27 mouse cellular contexts compared by ENCODE assay signal in genomic region chr1:87252040-87252609, GRCm38 (mm10). TPM values are rescaled to one million over a fixed set of nuclear protein-coding genes. Genes with fewer than 3 reads are reported as not detected.
A peak's percentile ranks its signal among the peaks of the same experiment; 100 is the strongest.
DNase-seq lines count a peak whose midpoint lies in the region; ATAC-seq and TF ChIP-seq lines count a peak whose summit lies in the region.
"Had no signal": no experiment of that assay in that cellular context is flagged by ENCODE, and none has a peak within 500 bp of the region (broad histone marks: within the 10 kb centered on the region; RNA-seq: fewer than 3 reads in every experiment).

No protein-coding gene starts in this region.

- dilution Hi-C loops in CH12.LX (cut with MboI; ENCODE audit: extremely low pct_ligation_motif_present, extremely low pct_unique_long_range_greater_than_20kb, low sequenced_read_pairs), result no loop called here

- H3K36me3 ChIP-seq in CH12.LX (replicated peaks in 1 of 2; ENCODE audit: control insufficient read depth in 1 of 2, insufficient read depth in 1 of 2, low read length in 1 of 2), result peaks cover 0 to 2% of the 10 kb centered on the region in 2 experiments
- H3K36me3 ChIP-seq in MEL (ENCODE audit: control insufficient read depth in 1 of 2, insufficient read depth in 2 of 2, low read length in 2 of 2), result no peaks in the 10 kb centered on the region
- H3K36me3 ChIP-seq in embryonic facial prominence, embryonic 14.5 days (ENCODE audit: control insufficient read depth, insufficient read depth, low read length), result no peaks in the 10 kb centered on the region
- H3K36me3 ChIP-seq in liver, embryonic 16.5 days (ENCODE audit: control insufficient read depth, insufficient read depth), result no peaks in the 10 kb centered on the region
- H3K36me3 ChIP-seq: limb, embryonic 13.5 days; lung, embryonic 15.5 days had no signal

- H3K27ac ChIP-seq in CH12.LX (ENCODE audit: insufficient read depth, low read depth) (no peak overlapping the region), MEL (ENCODE audit: control insufficient read depth, low read depth, low read length) (no peak overlapping the region)
- no peak overlapping the region for H3K27ac ChIP-seq in embryonic facial prominence, embryonic 14.5 days (replicated peaks; ENCODE audit: low read depth, low read length)
- H3K27ac ChIP-seq in liver, embryonic 16.5 days (ENCODE audit: low read length), result no peak overlapping the region
- H3K27ac ChIP-seq: heart, adult 2 months; kidney, postnatal 0 days; limb, embryonic 13.5 days; lung, embryonic 15.5 days had no signal

- no peak for TF ChIP-seq CTCF in CH12.LX (conservative IDR thresholded peaks at IDR 0.05 in 1 of 2, IDR thresholded peaks at IDR 0.05 in 1 of 2; ENCODE audit: low read depth in 2 of 2, low read length in 2 of 2)
- no peak for TF ChIP-seq CTCF in MEL (IDR thresholded peaks at IDR 0.05 in 2 of 3, conservative IDR thresholded peaks at IDR 0.05 in 1 of 3; ENCODE audit: control insufficient read depth in 1 of 3, insufficient read depth in 1 of 3, low read depth in 2 of 3, low read length in 3 of 3, poor library complexity in 1 of 3, severe bottlenecking in 1 of 3)

- H3K9ac ChIP-seq in CH12.LX (ENCODE audit: insufficient read depth, low read depth), result no peak overlapping the region
- H3K9ac ChIP-seq in MEL (ENCODE audit: control insufficient read depth, low read depth, low read length, poor library complexity, severe bottlenecking), result no peak overlapping the region
- no peak overlapping the region for H3K9ac ChIP-seq in embryonic facial prominence, embryonic 14.5 days (ENCODE audit: low read depth, low read length)
- no peak overlapping the region for H3K9ac ChIP-seq in liver, embryonic 16.5 days (ENCODE audit: low read depth, low read length)
- H3K9ac ChIP-seq: limb, embryonic 13.5 days; lung, embryonic 15.5 days had no signal

- H3K9me3 ChIP-seq in CH12.LX (replicated peaks; ENCODE audit: low read length) (no peaks in the 10 kb centered on the region), MEL (replicated peaks; ENCODE audit: insufficient read depth, low read length) (no peaks in the 10 kb centered on the region)
- H3K9me3 ChIP-seq in embryonic facial prominence, embryonic 14.5 days (ENCODE audit: control insufficient read depth, low read length), result no peaks in the 10 kb centered on the region
- H3K9me3 ChIP-seq in liver, embryonic 16.5 days (replicated peaks; ENCODE audit: control insufficient read depth, low read length), result no peaks in the 10 kb centered on the region
- H3K9me3 ChIP-seq: limb, embryonic 13.5 days; lung, embryonic 15.5 days had no signal

- no peaks in the 10 kb centered on the region for H3K79me2 ChIP-seq in CH12.LX (replicated peaks; ENCODE audit: control insufficient read depth, extremely low read depth, insufficient read depth, poor library complexity, severe bottlenecking)
- no peaks in the 10 kb centered on the region for H3K79me2 ChIP-seq in MEL (ENCODE audit: control insufficient read depth, insufficient read depth, low read length, poor library complexity)

- no peak overlapping the region for H3K4me2 ChIP-seq in CH12.LX (ENCODE audit: insufficient read depth, low read depth, poor library complexity, severe bottlenecking)
- no peak overlapping the region for H3K4me2 ChIP-seq in embryonic facial prominence, embryonic 14.5 days (ENCODE audit: low read depth, low read length)
- no peak overlapping the region for H3K4me2 ChIP-seq in liver, embryonic 16.5 days (ENCODE audit: low read depth, low read length)
- H3K4me2 ChIP-seq: limb, embryonic 13.5 days; lung, embryonic 15.5 days had no signal

- no peak for TF ChIP-seq RAD21 in CH12.LX (IDR thresholded peaks at IDR 0.05; ENCODE audit: low read depth, low read length)
- no peak for TF ChIP-seq RAD21 in MEL (IDR thresholded peaks at IDR 0.05; ENCODE audit: low read depth, low read length)

- DNase-seq in CH12.LX (ENCODE audit: extremely low read depth) (no peak), MEL (ENCODE audit: low read depth, low spot score) (peak; percentile 62)
- DNase-seq in embryonic facial prominence, embryonic 14.5 days (ENCODE audit: low spot score), result peak; percentile 51
- no peak for DNase-seq in lung, postnatal 4 days
- DNase-seq in spleen, adult 12 weeks (ENCODE audit: low spot score), result no peak
- DNase-seq in right cerebral cortex, adult 2 months (ENCODE audit: low spot score in 2 of 2), result no peak
- DNase-seq: adrenal gland, postnatal 14 days; cerebellum, adult 11-12 months; cerebellum, postnatal 14 days; embryo, embryonic 11 days; gastrocnemius, postnatal 25 days; heart, adult 2 months; retina, postnatal 1 day; right cerebral cortex, postnatal 4 days; thymus, postnatal 25 days had no signal

- TF ChIP-seq POLR2A in CH12.LX (IDR thresholded peaks at IDR 0.05; ENCODE audit: low read depth, low read length) (no peak), MEL (IDR thresholded peaks at IDR 0.05; ENCODE audit: control insufficient read depth in 1 of 2, insufficient read depth in 1 of 2, low read depth in 1 of 2, low read length in 2 of 2, poor library complexity in 1 of 2) (no peak)

- WGBS in embryonic facial prominence, embryonic 14.5 days, result 51% methylated on average over 5 of the region's 5 CpGs
- WGBS in liver, embryonic 16.5 days (ENCODE audit: insufficient replicate concordance), result 23% methylated on average over 5 of the region's 5 CpGs

- TF ChIP-seq EP300 in CH12.LX (IDR thresholded peaks at IDR 0.05; ENCODE audit: low read length) (no peak), MEL (IDR thresholded peaks at IDR 0.05; ENCODE audit: low read depth in 1 of 2, low read length in 2 of 2) (peak; percentile 6 to 28; a peak in 1 of 4 replicates)

- no peak overlapping the region for H3K4me3 ChIP-seq in CH12.LX (replicated peaks in 1 of 3; ENCODE audit: low read depth in 2 of 3, low read length in 2 of 3, poor library complexity in 1 of 3)
- no peak overlapping the region for H3K4me3 ChIP-seq in MEL (ENCODE audit: control insufficient read depth in 1 of 2, insufficient read depth in 1 of 2, low read depth in 2 of 2, low read length in 2 of 2)
- no peak overlapping the region for H3K4me3 ChIP-seq in embryonic facial prominence, embryonic 14.5 days (ENCODE audit: low read depth, low read length)
- H3K4me3 ChIP-seq in liver, embryonic 16.5 days (ENCODE audit: low read depth, low read length), result no peak overlapping the region
- H3K4me3 ChIP-seq: heart, adult 2 months; limb, embryonic 13.5 days; lung, embryonic 15.5 days had no signal

- H3K4me1 ChIP-seq in CH12.LX (ENCODE audit: control insufficient read depth in 1 of 2, insufficient read depth in 2 of 2) (peaks cover 7 to 9% of the 10 kb centered on the region in 2 experiments), MEL (ENCODE audit: control insufficient read depth in 1 of 2, insufficient read depth in 2 of 2, low read length in 2 of 2) (no peaks in the 10 kb centered on the region)
- no peaks in the 10 kb centered on the region for H3K4me1 ChIP-seq in embryonic facial prominence, embryonic 14.5 days (ENCODE audit: control insufficient read depth, insufficient read depth, low read length)
- no peaks in the 10 kb centered on the region for H3K4me1 ChIP-seq in liver, embryonic 16.5 days (ENCODE audit: control insufficient read depth, low read depth, low read length)
- H3K4me1 ChIP-seq: limb, embryonic 13.5 days; lung, embryonic 15.5 days had no signal

- ATAC-seq in embryonic facial prominence, embryonic 14.5 days (ENCODE audit: low read depth), result no peak
- peak; percentile 78 for ATAC-seq in liver, embryonic 16.5 days (ENCODE audit: low read depth)
- ATAC-seq: activated CD4-positive, CD25-positive, alpha-beta regulatory T cell, adult 4 months; hindbrain, embryonic 16.5 days; intestine, embryonic 16.5 days had no signal

- H3K27me3 ChIP-seq in CH12.LX (replicated peaks) (no peaks in the 10 kb centered on the region), MEL (ENCODE audit: control insufficient read depth in 1 of 2, insufficient read depth in 2 of 2, low read length in 2 of 2) (peaks cover 0 to 1% of the 10 kb centered on the region in 2 experiments; a peak in 3 of 4 replicates)
- H3K27me3 ChIP-seq in embryonic facial prominence, embryonic 14.5 days (replicated peaks; ENCODE audit: control insufficient read depth, insufficient read depth, low read length), result no peaks in the 10 kb centered on the region
- H3K27me3 ChIP-seq in liver, embryonic 16.5 days (ENCODE audit: control insufficient read depth, insufficient read depth, low read depth, low read length), result no peaks in the 10 kb centered on the region
- H3K27me3 ChIP-seq: lung, embryonic 15.5 days had no signal

- in situ Hi-C loops in CH12.LX (cut with MboI; ENCODE audit: low pct_ligation_motif_present, low pct_unique_long_range_greater_than_20kb, low sequenced_read_pairs), result no loop called here

TF ChIP-seq in MEL, 35 proteins besides CTCF, POLR2A, EP300 and RAD21 (continues in another document):
- TF ChIP-seq ELF1 (IDR thresholded peaks at IDR 0.05; ENCODE audit: low read depth, low read length), result no peak

RNA-seq across cellular contexts. Expression of gene Efhd1, which starts 12.0 kb away (rescaled TPM):
- total RNA-seq in CH12.LX (2012; rRNA removed) (0.25 and 1.2 TPM in 2 replicates), CH12.LX (2014; rRNA removed) (0.12 and 0.22 TPM in 2 replicates), MEL (2012; rRNA removed) (not detected in 2 replicates)
- polyA plus RNA-seq in CH12.LX (2012; ENCODE audit: insufficient read length, low read depth) (0.13 TPM in 1 of 2 replicates, not detected in the other), MEL (2012; ENCODE audit: insufficient read depth in 1 of 2, insufficient read length in 2 of 2, low read depth in 1 of 2, low replicate concordance in 2 of 2, missing spikeins in 1 of 2) (under 1 TPM in 1 of 2 experiments, not detected in 1; 0.15 TPM)
- polyA plus RNA-seq in embryonic facial prominence, embryonic 14.5 days (2014; fragmentation: Nextera tagmentation; extraction: Ambion mirVana), result 4.3 and 6.4 TPM in 2 replicates
- 0.09 and 0.19 TPM in 2 replicates for polyA plus RNA-seq in liver, embryonic 16.5 days (2015; fragmentation: Nextera tagmentation; extraction: Ambion mirVana)
- total RNA-seq: hematopoietic stem cell, adult 5-6 weeks had no signal
- polyA plus RNA-seq: activated CD4-positive, CD25-positive, alpha-beta regulatory T cell, adult 4 months had no signal

RNA-seq across cellular contexts. Expression of gene Eif4e2, which starts 38.4 kb away (rescaled TPM):
- 175 and 208 TPM in 2 replicates for total RNA-seq in CH12.LX (2012; rRNA removed)
- 228 and 245 TPM in 2 replicates for total RNA-seq in CH12.LX (2014; rRNA removed)
- 264 and 289 TPM in 2 replicates for polyA plus RNA-seq in CH12.LX (2012; ENCODE audit: insufficient read length, low read depth)
- 165 and 171 TPM in 2 replicates for total RNA-seq in MEL (2012; rRNA removed)
- polyA plus RNA-seq in MEL (2012; ENCODE audit: insufficient read depth in 1 of 2, insufficient read length in 2 of 2, low read depth in 1 of 2, low replicate concordance in 2 of 2, missing spikeins in 1 of 2), result 100 to 1,000 TPM; 132 to 220 TPM
- 133 and 136 TPM in 2 replicates for polyA plus RNA-seq in embryonic facial prominence, embryonic 14.5 days (2014; fragmentation: Nextera tagmentation; extraction: Ambion mirVana)
- polyA plus RNA-seq in liver, embryonic 16.5 days (2015; fragmentation: Nextera tagmentation; extraction: Ambion mirVana), result 64.2 and 68.8 TPM in 2 replicates

RNA-seq across cellular contexts. Expression of gene Chrng, which starts 47.7 kb away (rescaled TPM):
- total RNA-seq in CH12.LX (2012; rRNA removed), result 0.04 TPM in 2 replicates
- total RNA-seq in CH12.LX (2014; rRNA removed), result not detected in 2 replicates
- polyA plus RNA-seq in CH12.LX (2012; ENCODE audit: insufficient read length, low read depth), result not detected in 2 replicates
- not detected in 2 replicates for total RNA-seq in MEL (2012; rRNA removed)
- not detected for polyA plus RNA-seq in MEL (2012; ENCODE audit: insufficient read depth in 1 of 2, insufficient read length in 2 of 2, low read depth in 1 of 2, low replicate concordance in 2 of 2, missing spikeins in 1 of 2)
- polyA plus RNA-seq in embryonic facial prominence, embryonic 14.5 days (2014; fragmentation: Nextera tagmentation; extraction: Ambion mirVana), result 39.6 and 44.8 TPM in 2 replicates
- 0.18 and 0.99 TPM in 2 replicates for polyA plus RNA-seq in liver, embryonic 16.5 days (2015; fragmentation: Nextera tagmentation; extraction: Ambion mirVana)
- total RNA-seq: adrenal gland, postnatal 14 days; heart, adult 2 months; hematopoietic stem cell, adult 5-6 weeks; layer of hippocampus, postnatal 25 days; left cerebral cortex, postnatal 14 days had no signal
- polyA plus RNA-seq: activated CD4-positive, CD25-positive, alpha-beta regulatory T cell, adult 4 months; forebrain, embryonic 11.5 days; heart, adult 2 months; hindbrain, embryonic 16.5 days; kidney, postnatal 0 days; testis, adult 2 months had no signal

Comparison
In these comparisons a context has a peak if more than half of its experiments do, and no peak if none do; other contexts are left out.
1. DNase-seq: peak in MEL (single experiment) and embryonic facial prominence, embryonic 14.5 days (single experiment); none in CH12.LX (single experiment), lung, postnatal 4 days (0 of 2), spleen, adult 12 weeks (single experiment) and right cerebral cortex, adult 2 months (0 of 2).
2. RNA of gene Chrng, which starts 47.7 kb away (polyA plus RNA-seq): 39.6 to 44.8 TPM in embryonic facial prominence, embryonic 14.5 days; 0.18 to 0.99 TPM in liver, embryonic 16.5 days, not detected in CH12.LX and not detected in MEL; every median in the first group is over 10 times any median in the second.
3. Of the 35 proteins assayed by ChIP-seq in both MEL and CH12.LX: peak only in MEL: EP300, ETS1, MAX, MXI1 and TCF12; only in CH12.LX: CHD1 and MEF2A; in both: none; in neither: 28.